Mouse (Mus musculus): ENCODE data around the gene Nrxn3.

Gene Nrxn3

DNA sequence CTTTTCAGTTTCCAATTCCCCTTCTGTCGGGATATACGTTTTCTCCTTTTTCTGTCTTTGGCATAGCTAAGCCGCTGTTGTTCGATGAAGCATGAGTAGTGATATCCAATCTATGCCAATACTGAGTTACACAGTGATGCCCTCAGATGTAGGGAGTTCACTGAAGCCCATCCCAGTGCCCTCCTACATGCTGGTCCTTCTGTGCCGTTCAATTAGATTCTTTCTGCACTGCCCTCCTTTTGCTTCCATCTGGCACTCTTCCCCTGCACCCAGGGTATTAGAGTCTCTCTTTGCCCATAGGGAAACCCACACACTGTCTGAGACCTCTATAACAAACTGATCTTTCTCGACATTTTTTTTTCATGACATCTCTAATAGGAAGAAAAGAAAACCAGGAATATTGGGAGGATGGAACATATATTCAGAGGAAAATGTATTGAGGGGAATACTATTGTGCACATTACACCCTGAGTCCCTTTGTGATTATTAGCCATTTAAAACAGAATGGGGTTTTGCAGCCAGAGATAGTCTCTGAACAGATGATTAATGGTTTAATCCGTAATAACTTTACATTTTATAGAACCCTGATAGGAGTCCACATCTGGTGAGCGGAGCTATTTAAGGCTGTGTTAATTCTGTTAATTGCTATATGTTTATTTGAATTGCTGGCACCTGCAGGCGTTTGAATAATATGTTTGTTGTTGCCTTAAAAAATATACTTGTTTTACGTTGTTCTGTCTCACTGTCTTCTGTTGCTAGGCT, 476.3 kb downstream of the Nrxn3 start:
- no peak for DNase-seq

DNA sequence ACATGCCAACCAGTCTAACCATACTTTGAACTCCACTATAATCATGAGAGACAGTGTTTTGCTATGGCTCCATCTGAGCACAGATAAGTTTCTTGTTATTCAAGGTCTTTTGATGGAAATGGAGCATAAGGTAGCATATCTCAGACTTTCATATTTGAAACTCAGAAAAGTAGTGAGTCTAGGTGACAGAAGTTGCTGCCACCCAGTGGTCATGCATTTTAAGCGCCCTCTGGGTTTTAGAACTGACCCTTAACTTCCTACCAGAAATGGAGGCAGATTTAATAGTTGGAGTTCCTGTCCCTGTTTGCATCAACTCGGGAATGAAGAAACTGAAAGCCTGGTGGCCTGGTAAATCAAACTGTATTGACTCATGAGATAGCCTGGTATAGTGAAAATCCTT, 488.9 kb downstream of the Nrxn3 start:
- peak; percentile 24 for DNase-seq

DNA sequence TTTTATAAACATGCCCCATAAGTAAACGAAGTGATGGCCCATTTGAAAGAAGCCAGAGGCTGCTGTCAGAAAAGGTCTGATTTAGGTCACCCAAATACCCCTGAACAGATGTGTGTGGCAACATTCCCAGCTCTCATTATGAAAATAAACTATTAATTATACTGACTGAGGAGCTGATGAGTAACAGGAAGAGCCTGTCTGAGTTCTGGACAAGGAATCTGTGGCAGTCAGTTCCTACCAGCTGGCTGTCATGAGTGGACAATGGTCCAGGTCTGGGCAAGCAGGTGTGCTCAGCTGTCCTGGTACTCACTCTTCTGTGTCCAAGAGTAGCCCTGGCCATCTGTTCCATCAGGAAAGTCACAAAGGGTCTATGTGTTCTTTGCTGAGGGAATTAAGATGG, 517.1 kb downstream of the Nrxn3 start:
- peak; percentile 16 for DNase-seq

DNA sequence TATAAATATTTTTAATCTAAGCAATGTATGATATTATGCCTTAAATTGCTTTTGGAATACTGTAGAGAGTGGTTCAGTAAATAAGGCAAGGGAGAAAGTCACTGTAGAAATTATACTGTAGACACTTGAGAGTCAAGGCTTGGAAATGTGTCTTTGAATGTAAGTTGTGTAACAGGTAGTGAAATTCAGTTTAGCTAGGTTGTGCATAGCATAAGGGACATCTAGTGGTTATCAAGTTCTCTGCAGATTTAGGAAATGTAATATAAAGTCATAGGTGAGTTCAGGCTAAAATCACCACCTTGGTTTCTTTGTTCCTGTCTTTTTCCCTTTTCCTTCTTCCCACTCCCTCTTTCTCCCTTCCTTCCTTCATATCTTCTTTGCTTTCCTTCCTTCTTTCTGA, 518.9 kb downstream of the Nrxn3 start:
- DNase-seq = no peak

DNA sequence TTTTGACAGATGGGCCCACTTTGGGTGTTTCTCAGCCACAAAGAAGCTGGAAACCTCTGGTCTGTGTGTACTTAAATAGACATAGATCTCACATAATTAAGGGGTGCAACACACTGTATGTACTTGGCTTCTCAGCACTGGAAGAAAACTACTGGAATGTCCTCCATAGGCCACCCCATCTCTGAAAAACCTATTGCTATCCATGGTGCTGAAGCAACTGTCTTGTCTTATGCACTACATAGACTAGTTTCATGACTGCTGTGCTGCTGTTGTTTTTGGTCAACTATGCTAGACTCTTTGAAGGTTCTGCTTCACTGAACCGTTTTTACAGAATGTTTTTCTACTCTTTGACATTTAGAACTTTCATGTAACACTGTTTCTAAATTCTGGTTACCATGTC, 519.8 kb downstream of the Nrxn3 start:
- DNase-seq = no peak

DNA sequence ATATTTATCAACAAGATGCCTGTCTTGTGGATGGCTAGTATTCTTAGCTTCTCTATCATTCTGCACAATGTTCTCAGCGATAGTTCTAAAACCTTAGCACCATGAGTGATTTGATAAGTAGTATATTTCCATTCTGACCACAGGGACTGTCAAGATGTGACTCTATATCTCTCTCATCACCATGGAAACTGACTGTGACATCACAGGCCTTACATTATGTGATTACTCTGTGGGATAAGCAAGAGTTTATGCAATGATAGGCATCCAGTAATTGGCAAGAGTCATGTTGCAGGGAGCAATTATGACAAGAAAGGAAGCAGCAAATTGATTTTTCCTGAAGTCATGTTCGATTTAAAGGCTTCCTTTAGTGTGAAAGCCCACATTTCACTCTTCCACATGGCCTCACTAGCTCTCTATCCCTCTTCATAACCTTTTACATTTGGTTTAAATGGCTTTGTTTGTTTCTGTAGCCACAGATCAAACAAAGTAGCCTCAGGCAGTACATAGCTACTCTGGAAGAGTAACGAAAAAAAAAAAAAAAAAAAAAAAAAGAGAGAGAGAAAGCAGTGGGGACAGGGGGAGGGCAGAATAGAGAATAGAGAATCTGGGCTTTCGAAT, 532.7 kb downstream of the Nrxn3 start:
- no peak for DNase-seq

DNA sequence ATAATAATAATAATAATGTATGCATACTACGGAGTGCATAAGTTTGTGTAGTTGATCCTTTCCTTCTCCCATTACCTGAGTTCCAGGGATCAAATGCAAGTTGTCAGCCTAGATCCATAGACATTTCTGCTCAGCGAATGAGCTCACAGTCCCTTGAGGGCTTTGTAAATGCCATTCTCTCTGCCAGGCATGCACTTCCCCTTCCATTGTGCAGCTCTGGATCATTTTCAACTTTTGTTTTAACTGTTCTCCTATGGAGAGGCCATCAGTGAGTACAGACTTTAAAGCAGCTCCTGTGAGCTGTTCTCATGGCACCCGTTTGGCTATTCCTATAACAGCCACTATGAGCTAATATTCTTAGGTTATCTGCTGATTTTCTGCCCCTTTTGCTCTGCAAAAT, 536.2 kb downstream of the Nrxn3 start:
- no peak for DNase-seq

DNA sequence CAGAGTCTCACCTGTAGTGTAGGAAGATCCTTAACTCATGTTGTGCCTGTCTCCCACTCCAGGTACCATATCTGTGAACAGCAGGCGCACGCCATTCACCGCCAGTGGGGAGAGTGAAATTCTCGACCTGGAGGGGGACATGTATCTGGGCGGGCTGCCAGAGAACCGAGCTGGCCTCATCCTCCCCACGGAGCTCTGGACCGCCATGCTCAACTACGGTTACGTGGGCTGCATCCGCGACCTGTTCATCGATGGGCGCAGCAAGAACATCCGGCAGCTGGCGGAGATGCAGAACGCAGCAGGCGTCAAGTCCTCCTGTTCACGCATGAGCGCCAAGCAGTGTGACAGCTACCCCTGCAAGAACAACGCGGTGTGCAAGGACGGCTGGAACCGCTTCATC, 537.4 kb downstream of the Nrxn3 start:
- DNase-seq = no peak

DNA sequence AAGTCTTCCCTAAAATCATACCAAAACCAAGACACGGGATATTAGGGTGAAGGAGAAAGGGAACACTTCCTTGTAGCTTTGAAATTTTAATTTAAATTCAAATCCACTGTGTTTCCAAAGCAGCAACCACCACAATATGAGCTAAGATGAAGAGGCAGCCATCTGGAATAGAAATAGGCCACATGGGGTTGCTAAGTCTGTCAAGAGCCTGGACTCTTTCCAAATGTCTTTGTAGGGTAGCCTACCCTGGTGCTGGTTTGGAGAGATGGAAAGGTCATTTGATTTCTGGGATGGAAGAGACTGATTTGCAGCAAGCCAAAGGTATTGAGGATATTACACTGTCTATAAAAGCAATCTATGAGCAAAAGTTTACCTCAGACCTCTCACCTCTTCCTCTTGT, 539.6 kb downstream of the Nrxn3 start:
- DNase-seq = no peak

DNA sequence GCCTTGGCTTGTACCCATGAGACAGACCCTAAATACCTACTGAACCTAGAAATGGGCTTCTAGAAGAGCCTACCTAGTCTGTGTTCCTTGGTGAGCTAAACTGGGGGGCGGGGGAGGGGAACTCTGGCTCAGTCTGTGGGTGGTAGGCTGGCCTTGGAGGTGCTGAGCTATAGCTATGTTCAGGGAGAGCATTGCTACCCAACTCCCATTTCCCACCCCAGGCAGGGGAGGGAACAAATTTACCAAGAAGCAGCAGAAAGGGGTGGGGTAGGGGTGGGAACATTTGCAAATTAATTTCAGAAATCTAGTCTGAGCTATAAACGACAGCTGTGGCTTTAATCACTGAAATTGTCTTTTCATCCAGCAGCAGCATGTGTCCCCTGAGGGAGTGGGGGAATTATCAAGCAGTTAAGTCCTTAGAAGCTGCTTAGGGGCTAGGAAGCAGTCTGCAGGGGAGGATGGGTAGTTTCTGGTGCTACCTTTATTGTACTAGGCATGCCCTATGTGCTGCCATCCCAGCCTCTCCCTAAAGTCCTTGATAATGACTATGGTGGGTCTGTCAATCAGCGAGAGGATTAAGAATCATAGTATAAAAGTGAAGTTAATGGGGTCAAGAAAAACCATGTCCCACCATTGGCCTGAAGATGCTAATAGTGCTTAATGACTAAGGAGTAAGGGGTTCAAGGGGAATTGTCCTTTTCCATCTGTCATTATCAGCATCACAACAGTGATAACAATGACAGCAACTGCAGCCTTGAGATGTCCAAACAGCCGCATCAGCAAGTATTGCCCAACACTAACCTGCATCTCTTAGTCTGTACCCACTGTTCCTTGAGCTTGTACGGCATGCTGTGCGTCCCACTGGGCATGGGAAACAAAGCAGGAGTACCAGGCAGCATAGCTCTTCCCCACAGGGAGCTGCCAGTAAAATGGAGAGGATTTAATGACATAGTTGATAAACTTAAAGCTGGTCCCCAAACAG, 560.0 kb downstream of the Nrxn3 start:
- no peak for DNase-seq

DNA sequence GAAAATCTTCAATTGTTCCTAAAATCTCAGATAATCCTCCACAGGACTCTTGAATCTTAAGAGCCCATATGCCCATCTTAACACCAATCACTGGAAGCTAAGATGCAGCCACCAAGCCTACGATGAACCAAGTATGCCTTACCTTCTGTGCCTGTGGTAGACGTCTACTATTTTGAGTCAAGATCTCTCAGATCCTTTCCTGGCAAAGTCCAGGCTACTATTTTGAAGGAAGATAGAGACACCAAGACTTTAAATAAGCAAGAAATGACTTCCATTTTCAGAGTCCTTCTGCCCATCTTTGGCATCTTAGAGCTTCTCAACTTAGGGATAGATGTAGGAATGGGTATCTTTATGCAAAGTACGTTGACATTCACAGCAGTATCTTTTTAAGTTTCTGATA, 561.7 kb downstream of the Nrxn3 start:
- no peak for DNase-seq

DNA sequence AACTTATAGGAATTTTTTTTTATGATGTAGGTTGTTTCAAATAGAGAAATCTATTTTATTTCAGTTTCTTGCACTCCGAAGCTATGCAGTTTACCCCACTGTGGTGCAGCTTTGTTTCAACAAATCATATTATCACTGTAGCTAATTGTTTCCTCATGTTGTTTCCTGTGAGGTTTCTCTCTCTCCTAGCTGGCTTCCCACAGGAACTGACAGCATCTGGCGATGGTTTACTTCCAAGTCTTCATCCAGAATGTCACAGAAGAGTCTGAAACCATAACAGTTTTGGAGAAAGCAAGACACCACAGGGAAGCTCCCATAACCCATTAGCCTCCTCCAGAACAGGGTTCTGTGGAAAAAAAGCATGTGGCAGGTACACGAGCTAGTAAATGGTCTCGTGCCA, 564.4 kb downstream of the Nrxn3 start:
- DNase-seq = no peak

DNA sequence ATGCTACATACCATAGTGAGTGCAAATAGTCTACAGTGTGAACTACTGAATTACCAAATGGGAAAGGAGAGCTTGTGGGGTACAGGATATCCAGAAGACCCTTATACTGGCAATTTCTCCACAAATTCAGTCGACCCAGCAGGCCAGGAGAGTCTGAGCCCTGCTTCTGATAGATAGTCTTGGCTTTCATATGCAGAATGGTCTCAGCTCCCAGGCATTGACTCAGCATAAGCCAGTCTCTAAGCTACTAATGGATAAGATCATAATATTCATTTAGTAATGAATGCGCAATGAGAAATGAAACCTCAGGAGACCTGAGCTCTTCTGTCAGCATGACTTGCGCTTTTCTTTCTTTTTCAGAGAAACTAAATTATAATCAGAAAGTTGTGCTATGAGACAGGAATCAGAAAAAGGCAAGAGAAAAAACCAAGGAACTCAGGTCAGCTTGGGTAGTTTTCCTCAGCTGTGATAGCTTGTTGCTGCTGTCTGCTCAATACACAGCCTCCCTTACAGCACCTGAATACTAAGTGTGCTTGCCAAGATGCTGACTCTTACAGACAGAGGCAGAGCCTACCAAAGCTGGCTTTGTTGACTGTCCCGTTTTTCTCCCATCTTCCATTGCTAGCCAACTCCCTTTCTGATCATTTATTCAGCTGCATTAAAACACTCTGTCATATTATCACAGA, 567.1 kb downstream of the Nrxn3 start:
- DNase-seq = no peak

DNA sequence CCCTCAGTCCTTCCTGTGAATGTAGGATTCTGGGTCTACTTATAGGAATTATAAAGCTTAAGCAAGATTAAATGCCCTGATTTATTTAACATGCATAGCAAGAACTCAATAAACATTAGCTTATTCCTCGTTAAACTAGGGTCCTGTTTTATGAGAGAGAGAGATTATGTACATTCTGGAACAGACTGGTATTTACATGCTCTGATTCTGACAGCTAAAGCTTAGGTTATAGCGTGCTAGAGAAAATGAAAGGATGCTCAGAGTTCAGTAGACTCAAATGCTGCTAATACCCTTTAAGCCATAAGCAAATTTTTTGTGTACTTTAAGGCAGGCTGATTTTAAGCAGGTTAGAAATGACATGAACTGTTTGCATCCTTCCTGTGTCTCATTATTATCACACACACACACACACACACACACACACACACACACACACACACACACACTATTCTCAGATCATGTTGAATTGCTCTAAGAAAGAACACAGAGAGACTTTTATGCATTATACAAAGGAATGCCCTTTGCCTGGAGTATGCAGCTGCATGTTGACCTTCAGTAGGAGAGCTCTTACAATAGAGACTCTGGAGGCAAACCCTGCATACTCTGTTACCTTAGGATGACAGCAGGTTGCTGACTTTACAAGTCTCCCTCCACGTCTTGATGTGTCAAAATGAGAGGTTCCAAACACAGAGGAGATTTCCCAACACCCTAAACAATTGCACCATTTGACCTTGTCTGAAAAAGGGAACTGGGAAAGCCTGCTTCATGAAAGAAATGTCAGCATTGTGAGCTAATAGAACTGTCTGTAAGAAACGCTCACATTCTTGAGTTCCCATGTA, 568.3 kb downstream of the Nrxn3 start:
- DNase-seq = no peak

DNA sequence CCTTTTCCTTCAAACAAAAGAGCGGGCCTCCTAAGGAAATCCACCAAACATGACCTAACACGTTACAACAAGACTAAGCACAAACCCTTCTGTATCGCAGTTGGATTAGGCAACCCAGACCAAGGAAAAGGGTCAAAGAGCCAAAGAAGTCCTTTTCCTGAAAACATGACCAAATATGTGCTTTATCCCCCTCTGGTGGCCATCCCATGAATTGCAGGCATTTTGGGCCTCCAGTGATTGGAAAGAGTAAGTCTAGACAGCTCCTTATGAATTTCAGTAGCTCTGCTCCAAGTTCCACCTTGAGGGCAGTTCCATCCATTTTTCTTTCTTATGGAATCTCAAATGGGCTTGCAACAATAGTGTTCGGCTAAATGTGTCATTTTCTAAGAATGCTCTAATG, 579.3 kb downstream of the Nrxn3 start:
- DNase-seq = peak; percentile 70

DNA sequence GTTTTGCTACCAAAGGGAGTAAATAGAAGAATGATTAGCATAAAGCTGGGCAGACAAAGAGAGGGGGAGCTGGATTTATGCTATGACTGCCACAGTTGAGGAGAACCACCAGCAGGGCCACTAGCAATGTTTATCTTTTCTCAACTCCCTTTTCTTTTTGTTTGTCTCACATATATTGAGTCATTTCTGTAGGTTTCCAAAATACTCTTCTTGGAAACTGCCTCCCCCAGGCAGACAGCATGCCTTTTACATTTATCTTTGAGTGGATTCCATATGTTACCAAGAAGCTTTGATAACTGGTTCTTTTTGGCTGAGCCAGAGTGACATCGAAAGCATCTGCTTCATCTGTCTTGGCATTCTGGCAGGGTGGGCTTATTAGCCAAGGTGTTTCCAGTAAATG, 587.5 kb downstream of the Nrxn3 start:
- DNase-seq = no peak

DNA sequence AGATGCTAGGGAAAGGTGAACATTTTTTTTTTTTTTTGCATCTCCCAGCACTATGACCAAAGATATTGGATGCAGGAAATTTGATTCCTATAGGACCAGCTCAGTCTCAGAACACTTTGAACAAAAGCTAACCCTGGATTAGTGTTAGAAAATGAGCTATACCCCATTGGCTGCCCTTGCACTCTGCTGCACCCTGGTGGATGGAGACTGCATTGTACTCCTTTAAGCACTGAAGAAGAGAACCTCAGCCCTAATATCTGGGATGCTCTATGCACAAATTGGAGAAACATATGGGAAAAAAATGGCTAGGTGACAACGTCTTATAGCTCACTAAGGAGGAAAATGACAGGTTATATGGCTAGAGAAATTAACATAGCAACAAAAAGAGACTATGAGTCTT, 589.9 kb downstream of the Nrxn3 start:
- peak; percentile 35 for DNase-seq

DNA sequence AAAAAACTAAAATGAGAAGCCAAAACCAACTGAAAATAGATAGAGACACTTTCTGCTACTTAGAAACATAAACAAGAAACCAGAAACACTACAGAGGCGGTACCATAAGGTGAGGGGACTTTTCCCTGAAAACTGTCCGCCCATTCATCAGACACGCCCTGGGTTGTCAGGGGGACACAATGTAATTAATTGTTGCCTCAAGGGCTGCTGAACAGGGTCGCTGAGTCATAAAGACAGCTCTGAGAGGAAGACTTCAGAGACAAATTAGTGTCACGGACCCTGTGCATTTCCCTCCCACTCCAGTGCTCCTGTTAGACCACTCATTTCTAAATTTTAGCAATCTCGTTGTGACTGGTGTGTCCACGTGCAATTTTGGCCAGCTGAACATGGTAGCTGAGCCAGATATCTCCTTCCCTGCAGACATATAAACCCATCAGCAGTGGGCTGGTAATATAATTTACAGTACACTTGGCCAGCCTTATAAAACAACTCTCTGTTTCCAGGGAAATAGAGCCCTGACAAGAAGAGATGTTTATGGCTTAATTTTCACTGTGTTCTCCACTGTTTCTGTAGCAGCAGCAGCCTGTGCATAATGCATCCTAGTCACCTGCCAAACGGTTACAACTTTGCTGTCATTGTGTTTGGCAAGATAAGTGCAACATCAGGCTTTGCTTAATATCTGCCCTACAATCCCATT, 603.3 kb downstream of the Nrxn3 start:
- DNase-seq = no peak

DNA sequence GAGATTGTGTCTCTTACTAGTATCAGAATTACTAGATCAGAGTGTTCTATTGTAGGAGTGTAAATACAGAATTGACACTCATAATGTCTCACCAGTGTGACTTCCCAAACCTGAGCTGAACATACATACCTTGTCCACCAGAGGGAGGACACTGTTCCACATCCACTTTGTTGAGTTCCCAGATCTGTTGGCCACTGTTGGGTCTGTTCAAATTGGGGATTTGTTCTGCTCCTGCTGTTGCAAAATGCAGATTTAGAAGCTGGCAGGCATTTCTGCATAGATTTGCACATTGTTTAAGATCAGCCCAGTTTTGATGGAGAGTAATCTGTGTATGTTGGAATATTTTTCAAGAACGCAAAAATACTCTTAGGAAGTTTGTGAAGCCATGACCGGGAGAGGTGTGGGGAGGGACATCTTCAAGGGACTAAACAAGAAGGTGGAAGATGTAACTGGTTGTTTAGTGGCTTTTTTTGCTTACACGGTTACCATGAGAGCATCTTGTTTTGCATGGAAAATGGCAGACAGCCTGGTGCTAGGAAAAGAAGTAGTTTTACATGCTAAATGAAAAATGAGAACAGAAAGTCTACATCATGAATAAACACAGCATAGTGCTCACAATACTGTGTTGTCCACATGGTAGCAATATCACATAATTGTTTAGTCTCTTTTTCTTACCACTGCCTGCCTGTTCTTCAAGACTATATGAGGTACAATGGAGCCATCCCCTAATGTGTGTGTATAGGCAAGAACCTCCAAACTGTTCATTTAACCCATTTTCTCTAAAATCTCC, 609.0 kb downstream of the Nrxn3 start:
- no peak for DNase-seq

DNA sequence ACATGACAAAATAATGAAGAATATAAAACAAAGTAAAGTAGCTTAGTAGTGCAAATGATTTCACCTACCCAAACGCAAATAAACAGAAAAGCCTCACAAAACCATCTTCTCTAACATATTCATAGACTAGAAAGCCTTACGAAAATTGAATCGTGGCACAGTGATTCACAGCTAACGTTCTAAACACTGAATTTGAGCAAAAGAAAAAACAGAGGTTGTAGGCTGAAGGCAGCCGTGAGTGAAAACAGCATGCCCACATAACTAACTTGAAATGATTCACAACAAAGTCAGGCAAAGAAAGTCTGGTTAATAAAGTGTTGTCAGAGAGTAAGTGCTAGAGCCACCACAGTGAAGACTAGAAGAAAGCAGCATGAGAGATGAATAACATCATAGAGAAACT, 610.8 kb downstream of the Nrxn3 start:
- no peak for DNase-seq

DNA sequence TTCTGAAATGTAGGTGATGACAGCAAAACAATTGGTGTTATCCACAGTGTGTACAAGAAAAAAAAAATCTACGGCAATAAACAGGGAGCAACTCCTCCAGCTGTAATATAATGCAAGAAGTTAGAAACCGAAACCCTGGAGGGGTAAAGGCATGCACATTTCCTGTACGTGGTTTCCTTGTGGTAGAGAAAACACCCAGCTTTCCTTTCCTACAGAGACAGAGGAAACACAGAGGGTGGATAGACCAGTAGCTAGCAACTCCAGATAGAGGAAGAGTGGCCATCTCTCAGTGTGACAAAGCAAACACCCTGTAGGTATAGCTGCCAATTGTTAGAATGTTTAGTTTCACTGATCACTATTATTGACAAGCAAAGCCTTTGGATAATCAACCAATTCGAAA, 642.2 kb downstream of the Nrxn3 start:
- DNase-seq = no peak
